Mouse (Mus musculus) frontal cortex, adult (tissue): ENCODE measurements at regions not wholly inside any gene's neighbourhood (a gene's known extent, or its start where the extent isn't known, plus 50 kb on each side); places are given as distances from the start of the nearest gene placed in this dataset.
"Not testable (repeated sequence)": the region's sequence is repeated elsewhere in the genome, so short reads cannot be mapped to it uniquely, and the experiment has no call there.

ENCODE experiments used
- ATAC-seq: cut with Nextera tagmentation; 2 replicates; pipeline ENCODE4 v1.9.2; 2017; ENCODE audit warnings: mild to moderate bottlenecking, moderate library complexity, mixed read lengths; ENCODE audit not compliant: low TSS enrichment

GRCm38 (mm10) chr17:17197229-17197628 lies 76.0 kb downstream of the Zfp97 start:
- not testable (repeated sequence) for ATAC-seq

- no peak for ATAC-seq
Measured at GRCm38 (mm10) chr17:17229069-17229468, 107.9 kb downstream of the Zfp97 start.

DNA sequence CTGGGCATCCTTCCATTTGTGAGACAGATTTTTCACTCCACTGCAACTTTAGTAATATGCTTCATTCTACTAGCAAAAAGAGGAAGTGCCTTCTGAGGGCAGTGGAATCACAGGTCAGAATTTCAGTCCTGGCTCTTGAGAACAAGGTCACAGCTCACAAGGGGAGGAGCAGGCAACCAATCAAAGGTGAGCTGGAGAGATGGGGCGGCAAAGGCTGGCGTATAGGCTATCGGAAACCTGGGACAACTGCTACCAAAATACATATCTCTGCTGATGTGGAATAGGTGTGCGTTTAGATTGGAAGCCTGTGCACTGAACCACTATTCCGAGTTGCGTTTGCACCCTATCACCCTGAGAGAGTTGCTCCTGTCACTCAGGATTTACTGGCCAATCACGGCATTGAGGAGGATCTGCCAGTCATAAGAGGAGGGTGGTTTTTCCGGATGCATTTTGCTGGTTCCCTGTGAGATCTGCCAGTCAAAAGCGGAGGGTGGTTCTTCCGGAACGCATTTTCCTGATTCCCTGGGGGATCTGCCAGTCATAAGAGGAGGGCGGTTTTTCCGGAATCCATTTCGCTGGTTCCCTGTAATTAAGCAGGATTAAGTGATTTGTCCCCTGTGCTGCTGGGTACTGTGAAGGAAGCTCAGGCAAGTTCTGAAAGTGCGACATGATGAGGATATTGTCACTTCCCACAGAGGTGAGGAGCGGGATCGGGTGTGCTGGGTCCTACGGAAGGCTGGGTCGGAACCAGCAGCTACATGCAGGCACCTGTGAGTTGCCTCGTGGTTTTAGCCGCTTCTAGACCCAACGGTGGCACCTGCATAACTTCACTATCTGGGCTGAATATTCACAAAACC lies 113.3 kb downstream of the Zfp97 start:
- ATAC-seq: peak; percentile 100

GRCm38 (mm10) chr17:17235186-17235482 lies 113.9 kb downstream of the Zfp97 start:
- ATAC-seq: not testable (repeated sequence)
